Mouse (Mus musculus) frontal cortex, postnatal 10 days (tissue): Measurements from ENCODE around the gene Pola1.
A peak's percentile ranks its signal among the peaks of the same experiment; 100 is the strongest.
"Not testable (repeated sequence)": the region's sequence is repeated elsewhere in the genome, so short reads cannot be mapped to it uniquely, and the experiment has no call there.

Experiments used
- DNase-seq, 2 experiments: peaks; one replicate each; pipeline ENCODE4 v3.0.0; 2022; ENCODE audit warnings: low spot score in 2 of 2, mixed read lengths in 1 of 2

The Pola1 gene

DNA sequence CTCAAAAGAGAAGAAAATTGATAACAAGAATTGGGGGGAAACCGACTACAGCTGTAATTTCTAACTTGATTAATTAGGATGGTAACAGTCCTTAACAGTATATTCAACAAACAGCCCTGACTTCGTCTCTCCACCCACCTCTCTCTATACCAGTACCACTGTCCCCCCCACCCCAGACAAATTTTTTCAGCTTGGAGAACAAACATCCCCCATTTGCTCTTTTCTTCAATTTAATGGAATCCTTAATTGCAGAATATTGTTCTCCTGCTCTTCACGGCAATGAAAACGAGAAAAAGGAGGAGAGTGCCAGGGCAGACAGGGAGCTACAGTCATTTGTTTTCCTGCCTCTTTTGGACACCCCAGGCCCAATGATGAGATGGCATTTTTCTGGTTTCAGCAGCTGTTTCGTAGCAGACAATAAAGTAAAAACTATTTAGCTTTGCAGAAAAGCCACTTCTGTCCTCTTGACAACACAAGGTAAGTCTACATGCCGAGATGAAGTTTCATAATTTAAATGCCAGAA lies 202.2 kb downstream of the Pola1 start:
- DNase-seq = no peak

- DNase-seq = no peak
These were observed 202.8 kb downstream of the Pola1 start for GRCm38 (mm10) chrX:93428956-93429737.

- DNase-seq = not testable (repeated sequence)
These were observed 231.1 kb downstream of the Pola1 start for GRCm38 (mm10) chrX:93400871-93401270.

GRCm38 (mm10) chrX:93397089-93397488 lies 234.9 kb downstream of the Pola1 start:
- DNase-seq = no peak

DNA sequence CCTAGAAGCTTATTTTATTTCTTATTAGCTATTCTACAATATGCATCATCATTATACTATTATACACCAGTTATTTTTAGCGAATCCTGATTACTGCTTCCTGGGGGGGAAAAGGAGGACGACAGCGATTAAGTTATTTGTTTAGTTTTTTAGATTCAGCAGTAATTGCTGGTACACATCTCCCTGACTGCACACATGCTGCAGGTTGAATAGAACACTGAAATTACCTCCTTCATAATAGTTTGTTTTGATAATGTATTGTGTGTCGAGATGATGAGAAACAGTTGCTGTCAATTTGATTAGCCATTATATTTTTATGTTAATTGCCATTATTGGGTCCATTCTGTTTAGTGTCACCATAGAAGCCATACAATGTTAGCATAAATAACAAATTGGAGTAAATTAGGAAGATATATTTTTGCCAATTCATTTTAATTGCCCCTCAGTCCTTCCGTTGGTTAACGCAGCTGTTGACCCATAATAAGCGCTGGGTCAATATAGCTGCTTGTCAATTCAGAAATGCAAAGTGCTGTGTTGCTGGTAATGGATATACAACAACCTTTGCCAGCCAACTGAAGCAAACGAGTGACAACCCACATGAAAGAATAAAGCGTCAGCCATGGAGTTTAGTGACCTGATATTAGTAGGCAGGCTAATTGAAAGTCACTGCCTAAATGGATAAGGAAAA lies 254.5 kb downstream of the Pola1 start:
- no peak for DNase-seq

GRCm38 (mm10) chrX:93373503-93373902 lies 258.5 kb downstream of the Pola1 start:
- no peak for DNase-seq

DNA sequence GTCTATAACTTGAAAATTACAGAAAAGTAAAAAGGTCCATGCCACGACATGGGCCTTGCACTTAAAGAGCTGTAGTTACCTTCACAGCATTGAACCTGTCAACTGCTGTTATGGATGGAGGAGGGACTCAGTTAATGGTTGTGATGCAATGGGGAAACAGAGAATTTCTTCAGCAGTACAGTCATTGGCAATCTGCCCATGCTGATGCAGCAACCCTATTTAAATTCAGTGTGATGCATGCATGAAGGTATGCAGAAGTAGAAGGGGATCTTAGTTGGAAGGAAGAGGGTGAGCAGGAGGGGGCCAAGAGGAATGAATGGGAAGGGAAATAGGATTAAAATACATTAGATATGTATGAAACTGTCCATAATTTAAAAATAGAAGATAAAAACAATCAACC lies 262.2 kb downstream of the Pola1 start:
- no peak for DNase-seq

- DNase-seq = no peak
These were observed 263.7 kb downstream of the Pola1 start for GRCm38 (mm10) chrX:93368211-93368610.

GRCm38 (mm10) chrX:93321336-93321735 lies 310.6 kb downstream of the Pola1 start:
- DNase-seq = no peak

DNA sequence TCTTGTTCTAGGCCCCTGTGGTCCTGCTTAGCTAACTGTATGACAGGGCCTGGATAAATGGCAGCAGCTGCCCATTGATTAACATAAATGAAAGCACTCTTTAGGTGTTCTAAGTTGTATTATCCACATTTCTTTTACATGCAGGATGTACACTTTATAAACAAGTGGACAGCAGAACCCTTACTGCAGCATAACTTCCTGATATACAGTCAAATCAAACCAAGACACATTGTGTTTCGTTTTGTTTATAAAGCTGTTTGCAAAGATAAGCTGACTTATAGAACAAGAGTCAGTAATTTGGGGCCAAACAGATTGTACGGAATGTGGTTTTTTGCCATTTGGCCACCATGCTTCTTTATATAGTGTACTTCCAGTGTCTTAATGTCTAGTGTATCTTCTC lies 312.0 kb downstream of the Pola1 start:
- no peak for DNase-seq

GRCm38 (mm10) chrX:93317577-93317976 lies 314.4 kb downstream of the Pola1 start:
- DNase-seq = no peak

- no peak for DNase-seq
These were observed 326.2 kb downstream of the Pola1 start for GRCm38 (mm10) chrX:93305780-93306179.

DNA sequence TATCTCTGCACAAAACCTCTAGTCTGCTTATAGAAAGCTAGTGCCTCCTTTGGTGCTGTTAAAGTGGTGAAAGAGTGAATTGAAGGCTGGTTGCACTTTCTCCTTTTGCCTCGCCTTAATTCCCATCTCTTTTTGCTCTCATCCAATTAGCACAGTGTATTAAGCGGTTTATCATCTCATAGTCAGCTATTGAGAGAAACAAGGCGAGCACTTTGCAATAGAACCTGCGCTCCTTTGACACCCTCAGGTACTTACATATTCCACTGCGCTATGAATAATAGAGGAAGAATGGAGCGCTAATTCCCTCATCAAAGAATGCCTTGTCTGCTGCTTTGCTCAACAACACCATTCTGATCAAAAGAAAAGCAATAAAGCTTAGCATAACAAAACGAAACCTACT lies 330.2 kb downstream of the Pola1 start:
- DNase-seq = no peak

DNA sequence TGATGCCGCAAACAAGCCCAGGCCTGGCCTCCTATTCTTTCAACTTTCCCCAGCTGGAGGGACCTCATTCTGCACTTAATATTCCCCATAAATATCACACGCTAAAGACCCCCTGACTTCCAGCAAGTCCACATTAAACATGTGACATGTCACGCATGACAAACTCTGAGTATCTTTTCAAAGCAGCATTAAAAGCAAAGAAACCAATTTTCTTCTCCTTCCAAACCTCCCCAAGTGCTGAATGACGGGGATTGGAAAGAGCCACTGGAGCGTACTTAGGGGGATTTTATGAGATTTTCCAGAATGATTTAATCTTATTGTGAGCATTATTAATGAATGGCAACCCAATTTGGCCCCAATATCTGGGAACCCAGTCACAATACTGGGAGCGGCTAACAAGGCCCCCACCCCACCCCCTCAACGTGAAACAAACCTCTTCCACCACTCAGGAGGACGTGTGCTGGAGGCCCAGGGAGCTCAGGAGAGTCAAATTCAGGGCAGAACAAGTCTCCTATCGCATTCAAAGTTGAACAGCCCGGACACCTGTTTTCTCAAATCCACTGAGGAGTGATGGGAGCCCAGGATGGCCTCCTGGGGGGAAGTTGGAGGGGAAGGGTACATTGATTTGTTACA lies 331.7 kb downstream of the Pola1 start:
- DNase-seq = no peak

- DNase-seq = no peak
These were observed 332.2 kb downstream of the Pola1 start for GRCm38 (mm10) chrX:93299771-93300170.

DNA sequence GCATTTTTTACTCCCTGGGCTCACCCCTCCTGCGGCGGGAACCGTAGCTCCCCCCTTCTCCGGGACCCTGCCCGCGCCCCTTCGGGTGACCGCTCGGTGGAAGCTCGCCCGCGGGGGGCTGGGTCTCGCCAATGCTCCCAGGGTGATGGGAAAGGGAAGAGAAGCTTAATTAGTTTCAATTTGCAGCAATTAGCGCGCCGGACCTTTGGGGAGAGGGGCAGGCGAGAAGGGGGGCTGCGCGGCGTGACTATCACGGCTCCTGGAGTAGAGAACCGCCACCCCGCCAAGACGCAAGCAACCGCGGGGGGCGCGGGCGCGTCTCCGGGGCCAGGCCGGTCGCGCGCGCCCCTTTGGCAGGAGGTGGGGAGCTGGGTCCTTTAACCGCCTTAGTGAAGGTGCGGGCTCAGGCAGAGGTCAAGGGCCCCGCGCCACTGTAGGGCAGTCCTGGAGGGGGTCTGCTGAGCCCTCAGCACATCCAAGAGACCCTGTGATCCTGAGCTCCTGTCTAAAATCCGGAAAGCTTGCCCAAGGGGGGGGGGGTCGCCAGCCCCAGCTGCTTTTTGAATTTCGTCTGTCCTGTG lies 332.8 kb downstream of the Pola1 start:
- no peak for DNase-seq

GRCm38 (mm10) chrX:93297001-93297441 lies 334.9 kb downstream of the Pola1 start:
- no peak for DNase-seq

- DNase-seq = no peak
These were observed 336.1 kb downstream of the Pola1 start for GRCm38 (mm10) chrX:93295819-93296218.

DNA sequence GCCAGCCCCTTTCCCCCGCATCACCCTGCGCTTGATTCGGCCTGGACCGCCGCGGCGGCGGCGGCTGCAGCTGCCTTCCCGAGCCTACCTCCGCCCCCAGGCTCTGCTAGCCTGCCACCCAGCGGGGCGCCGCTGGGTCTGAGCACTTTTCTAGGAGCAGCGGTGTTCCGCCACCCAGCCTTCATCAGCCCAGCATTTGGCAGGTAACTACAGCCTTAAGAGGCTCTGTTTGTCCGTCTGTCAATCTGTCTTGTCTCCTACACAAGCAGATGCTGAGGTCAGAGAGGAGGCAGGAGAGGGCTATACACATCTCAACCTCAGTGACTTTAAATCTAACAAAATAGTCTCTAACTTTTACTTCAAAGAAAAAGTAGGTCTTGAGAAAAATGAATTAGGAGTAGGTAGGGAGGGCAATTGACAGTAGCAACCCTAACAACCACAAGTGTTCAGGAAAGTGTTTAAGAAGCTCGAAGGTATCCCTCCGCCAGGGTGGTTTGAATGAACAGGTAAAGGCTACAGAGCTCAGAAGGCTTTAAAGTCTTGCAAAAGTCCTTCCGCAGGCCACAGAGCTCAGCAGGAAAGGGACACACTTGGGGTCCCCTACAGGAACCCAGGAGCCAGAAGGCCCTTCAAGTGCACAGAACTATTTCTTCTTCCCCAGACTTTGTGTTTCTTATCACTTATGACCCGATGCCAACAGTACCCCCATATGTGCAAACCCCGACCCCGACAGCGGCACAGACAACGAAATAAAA lies 337.0 kb downstream of the Pola1 start:
- DNase-seq = no peak

- DNase-seq = no peak
These were observed 339.9 kb downstream of the Pola1 start for GRCm38 (mm10) chrX:93292031-93292430.

- DNase-seq = peak in 1 of 2 experiments; percentile 23
These were observed 342.0 kb downstream of the Pola1 start for GRCm38 (mm10) chrX:93289851-93290380.
